Mouse (Mus musculus) ES-E14 (cell line): ENCODE data around the gene Ghr.

Experiments
- CHD2 ChIP-seq: IDR thresholded peaks from 2 replicates; pipeline ENCODE4 v1.6.1; 2014; ENCODE audit warnings: mild to moderate bottlenecking, low read depth, low read length, inconsistent platforms
- MAFK ChIP-seq: IDR thresholded peaks from 2 replicates; pipeline ENCODE4 v1.6.1; 2014; ENCODE audit warnings: mild to moderate bottlenecking, low read depth, low read length, inconsistent platforms; ENCODE audit not compliant: insufficient read depth
- ZNF384 ChIP-seq: IDR thresholded peaks from 2 replicates; pipeline ENCODE4 v1.6.1; 2012; ENCODE audit warnings: low read depth, low read length, inconsistent platforms

- TF ChIP-seq ZNF384 (no peak), MAFK (no peak), CHD2 (no peak)
These were observed 153.9 kb downstream of the Ghr start for GRCm38 (mm10) chr15:3429417-3429816.
